Mouse (Mus musculus) lung, adult 18-20 months (tissue): Measurements from ENCODE around the gene Trmt112.

ENCODE experiments used
- DNase-seq, 2 experiments: peaks; one replicate each; pipeline ENCODE4 v3.0.0; 2022; ENCODE audit warnings: mixed read lengths in 2 of 2

Gene Trmt112

GRCm38 (mm10) chr19:6926559-6927255, 17.2 kb downstream of the Trmt112 start:
- DNase-seq: peak in 1 of 2 experiments; percentile 24

GRCm38 (mm10) chr19:6928080-6928479, 18.6 kb downstream of the Trmt112 start:
- no peak for DNase-seq

- DNase-seq: no peak
Observed at GRCm38 (mm10) chr19:6931002-6931401, 21.5 kb downstream of the Trmt112 start.

- no peak for DNase-seq
Observed at GRCm38 (mm10) chr19:6932018-6932417, 22.5 kb downstream of the Trmt112 start.

- no peak for DNase-seq
Observed at GRCm38 (mm10) chr19:6933102-6933435, 23.6 kb downstream of the Trmt112 start.

- DNase-seq: no peak
Observed at GRCm38 (mm10) chr19:6933436-6934194, 24.1 kb downstream of the Trmt112 start.

- no peak for DNase-seq
Observed at GRCm38 (mm10) chr19:6934195-6934977, 24.9 kb downstream of the Trmt112 start, which contains the start of gene Kcnk4. Kcnk4 (minus strand) TSS chr19:6934515.

- DNase-seq: no peak
Observed at GRCm38 (mm10) chr19:6936299-6936698, 26.8 kb downstream of the Trmt112 start.

- DNase-seq: no peak
Observed at GRCm38 (mm10) chr19:6937541-6938465, 28.3 kb downstream of the Trmt112 start.

GRCm38 (mm10) chr19:6939106-6940002, 29.9 kb downstream of the Trmt112 start:
- DNase-seq: no peak

GRCm38 (mm10) chr19:6940396-6941351, 31.2 kb downstream of the Trmt112 start:
- no peak for DNase-seq

- peak; percentile 91 to 94 for DNase-seq
Observed at GRCm38 (mm10) chr19:6941372-6942248, 32.1 kb downstream of the Trmt112 start, which contains the start of gene Bad. Bad (plus strand) TSS chr19:6941861.

GRCm38 (mm10) chr19:6942249-6942691, 32.8 kb downstream of the Trmt112 start, which contains the start of gene Gpr137:
Gpr137 (minus strand) TSS chr19:6942480.
- peak; percentile 98 to 99 for DNase-seq

- no peak for DNase-seq
Observed at GRCm38 (mm10) chr19:6942764-6943163, 33.3 kb downstream of the Trmt112 start.

GRCm38 (mm10) chr19:6943709-6944108, 34.2 kb downstream of the Trmt112 start:
- DNase-seq: no peak

GRCm38 (mm10) chr19:6947742-6948141, 38.2 kb downstream of the Trmt112 start:
- DNase-seq: no peak

GRCm38 (mm10) chr19:6948186-6948585, 38.7 kb downstream of the Trmt112 start:
- DNase-seq: no peak

GRCm38 (mm10) chr19:6949532-6949931, 40.0 kb downstream of the Trmt112 start:
- no peak for DNase-seq

GRCm38 (mm10) chr19:6949951-6950350, 40.5 kb downstream of the Trmt112 start:
- DNase-seq: no peak
